Mouse (Mus musculus) limb, embryonic 13.5 days (tissue): ENCODE measurements around the gene Pik3r2. TPM values are rescaled to one million over a fixed set of nuclear protein-coding genes. Genes with fewer than 3 reads are reported as not detected.

Experiments
- ATAC-seq: fragments of 200-750 bp; cut with Nextera tagmentation; 2 replicates; pipeline ENCODE4 v1.8.0; 2017; ENCODE audit warnings: low read depth, moderate number of reproducible peaks, moderate TSS enrichment; ENCODE audit not compliant: low FRiP score
- H3K27ac ChIP-seq: fragments of 300-500 bp; sonication (generic); 2 replicates; pipeline ENCODE4 v1.5.1; 2015; ENCODE audit warnings: inconsistent platforms, mild to moderate bottlenecking, moderate library complexity
- H3K27me3 ChIP-seq: fragments of 300-500 bp; sonication (generic); 2 replicates; pipeline ENCODE4 v1.6.1; 2015; ENCODE audit warnings: mild to moderate bottlenecking, inconsistent platforms
- H3K36me3 ChIP-seq: fragments of 300-500 bp; sonication (generic); 2 replicates; pipeline ENCODE4 v1.6.1; 2015; ENCODE audit warnings: inconsistent platforms, mild to moderate bottlenecking, moderate library complexity
- H3K4me1 ChIP-seq: fragments of 300-500 bp; sonication (generic); 2 replicates; pipeline ENCODE4 v1.6.1; 2015; ENCODE audit warnings: inconsistent platforms
- H3K4me2 ChIP-seq: fragments of 300-500 bp; sonication (generic); replicated peaks from 2 replicates; pipeline ENCODE4 v1.6.1; 2015; ENCODE audit warnings: inconsistent platforms, mild to moderate bottlenecking, moderate library complexity
- H3K4me3 ChIP-seq: fragments of 300-500 bp; sonication (generic); 2 replicates; pipeline ENCODE4 v1.5.1; 2015; ENCODE audit warnings: moderate library complexity, mild to moderate bottlenecking, inconsistent platforms
- H3K9ac ChIP-seq: fragments of 300-500 bp; sonication (generic); 2 replicates; pipeline ENCODE4 v1.6.1; 2015; ENCODE audit warnings: mild to moderate bottlenecking, inconsistent platforms
- H3K9me3 ChIP-seq: fragments of 300-500 bp; sonication (generic); 2 replicates; pipeline ENCODE4 v1.6.1; 2016; ENCODE audit warnings: inconsistent platforms
- WGBS: fragments of 180-500 bp; shearing (Covaris S2); methylation state at CpG from one replicate; pipeline ENCODE4 v1.1.7; 2015; 5-methylcytosine and 5-hydroxymethylcytosine counted together
- polyA plus RNA-seq: library from polyadenylated mRNA; unstranded; fragments of >200 nt; fragmentation: Nextera tagmentation; extraction: Ambion mirVana; gene quantifications from 2 replicates; pipeline ENCODE4 v1.2.1, GENCODE M21; 2015

The Pik3r2 gene
- polyA plus RNA-seq, 1 experiment from 2014 or later: 81.3 TPM

DNA sequence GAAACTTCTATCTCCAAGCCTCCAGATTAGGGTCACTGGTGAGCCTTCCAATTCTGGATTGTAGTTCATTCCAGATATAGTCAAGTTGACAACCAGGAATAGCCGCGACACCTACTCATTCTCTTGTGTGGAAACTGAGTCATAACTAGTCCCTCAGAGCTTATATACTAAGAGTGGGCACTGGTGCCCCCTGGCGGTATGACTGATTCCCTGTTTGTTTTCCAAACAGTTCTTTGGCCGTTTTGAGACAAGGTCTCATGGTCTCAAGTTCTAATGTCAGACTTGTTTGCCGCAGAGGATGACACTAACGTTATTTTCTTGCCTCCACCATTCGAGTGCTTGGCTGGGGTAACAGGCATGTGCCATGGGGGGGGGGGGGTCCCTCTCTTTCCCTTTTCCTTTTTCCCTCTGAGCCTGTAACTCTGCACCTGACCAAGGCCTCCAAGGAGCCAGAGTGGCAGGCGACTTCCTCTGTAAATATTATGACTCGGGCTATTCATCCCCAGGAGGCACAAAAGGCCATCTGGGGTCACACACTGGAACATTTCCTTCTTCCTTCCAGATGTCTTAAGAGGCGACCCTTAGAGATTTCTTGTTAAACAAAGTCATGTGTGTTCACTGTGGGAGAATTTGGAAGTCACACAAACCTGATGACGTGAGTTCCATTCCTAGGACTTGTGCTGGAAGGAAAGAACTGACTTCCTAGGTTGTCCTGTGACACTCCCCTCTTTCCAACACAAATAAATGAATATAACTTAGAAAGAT is 24.3 kb downstream of the Pik3r2 start:
- Histone ChIP-seq H3K4me1 (peaks cover 31% of the 10 kb centered on the region), H3K9me3 (no peaks in the 10 kb centered on the region), H3K27ac (0 out of 2 replicates have a peak overlapping the region, but pooled peaks have one; percentile 82), H3K4me2 (no peak overlapping the region), H3K4me3 (no peak overlapping the region), H3K27me3 (peaks cover 26% of the 10 kb centered on the region), H3K9ac (no peak overlapping the region), H3K36me3 (peaks cover 14% of the 10 kb centered on the region)
- 18% methylated on average over 11 of the region's 11 CpGs for WGBS
- ATAC-seq: no peak

DNA sequence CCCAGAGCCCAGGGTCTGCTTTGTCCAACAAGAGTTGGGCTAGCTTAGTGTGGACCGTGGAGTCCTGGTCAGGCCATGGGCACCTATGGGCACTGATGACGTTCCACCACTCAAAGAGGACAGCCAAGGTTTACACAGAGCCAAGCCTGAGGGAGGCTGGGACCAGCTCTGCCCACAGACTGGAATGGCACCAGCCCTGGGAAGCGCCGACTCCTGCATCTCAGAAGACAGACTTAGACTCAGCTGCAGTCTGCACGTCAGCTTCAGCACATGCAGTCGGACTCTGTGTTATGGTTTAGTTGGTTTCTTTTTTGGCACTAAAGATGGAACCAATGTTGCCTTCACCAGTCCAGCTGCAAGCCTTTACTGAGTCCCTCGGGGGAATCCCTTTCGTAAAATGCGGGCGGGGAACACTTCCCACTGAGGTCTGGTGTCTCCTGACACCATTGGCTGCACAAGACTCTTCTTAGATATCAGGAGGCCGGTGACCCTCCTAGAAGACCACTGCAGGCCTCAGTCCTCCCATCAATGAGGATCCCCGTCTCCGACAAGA is 26.3 kb downstream of the Pik3r2 start:
- Histone ChIP-seq H3K9ac (no peak overlapping the region), H3K4me1 (peaks cover 22% of the 10 kb centered on the region), H3K4me3 (no peak overlapping the region), H3K9me3 (no peaks in the 10 kb centered on the region), H3K27me3 (peaks cover 45% of the 10 kb centered on the region), H3K36me3 (no peaks in the 10 kb centered on the region), H3K27ac (no peak overlapping the region), H3K4me2 (no peak overlapping the region)
- WGBS: 76% methylated on average over 13 of the region's 13 CpGs
- no peak for ATAC-seq

DNA sequence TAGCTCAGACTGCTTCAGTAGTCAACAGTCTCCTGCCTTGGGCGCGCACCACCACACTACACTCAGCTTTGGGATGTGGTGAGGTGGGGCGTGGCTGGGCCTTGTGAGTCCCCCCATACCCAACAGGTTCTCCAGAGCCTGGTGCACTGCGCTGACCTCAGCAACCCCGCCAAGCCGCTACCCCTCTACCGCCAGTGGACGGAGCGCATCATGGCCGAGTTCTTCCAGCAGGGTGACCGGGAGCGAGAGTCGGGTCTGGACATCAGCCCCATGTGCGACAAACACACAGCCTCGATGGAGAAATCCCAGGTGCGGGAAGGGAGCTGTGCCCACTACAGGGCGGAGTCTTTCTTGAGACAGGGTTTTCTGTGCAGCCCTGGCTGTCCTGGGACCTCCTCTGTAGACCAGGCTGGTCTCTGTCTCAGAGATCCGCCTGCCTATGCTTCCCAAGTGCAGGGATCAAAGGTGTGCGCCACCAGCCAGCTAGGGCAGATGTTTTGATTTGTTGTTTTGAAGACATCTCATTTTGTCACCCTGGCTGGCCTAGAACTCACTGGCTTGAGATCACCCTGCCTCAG is 27.3 kb downstream of the Pik3r2 start:
- no peak overlapping the region for H3K9ac ChIP-seq
- H3K4me2 ChIP-seq: no peak overlapping the region
- peaks cover 56% of the 10 kb centered on the region for H3K27me3 ChIP-seq
- H3K9me3 ChIP-seq: no peaks in the 10 kb centered on the region
- no peak overlapping the region for H3K27ac ChIP-seq
- no peak for ATAC-seq
- peaks cover 20% of the 10 kb centered on the region for H3K4me1 ChIP-seq
- 77% methylated on average over 19 of the region's 19 CpGs for WGBS
- no peak overlapping the region for H3K4me3 ChIP-seq
- no peaks in the 10 kb centered on the region for H3K36me3 ChIP-seq

DNA sequence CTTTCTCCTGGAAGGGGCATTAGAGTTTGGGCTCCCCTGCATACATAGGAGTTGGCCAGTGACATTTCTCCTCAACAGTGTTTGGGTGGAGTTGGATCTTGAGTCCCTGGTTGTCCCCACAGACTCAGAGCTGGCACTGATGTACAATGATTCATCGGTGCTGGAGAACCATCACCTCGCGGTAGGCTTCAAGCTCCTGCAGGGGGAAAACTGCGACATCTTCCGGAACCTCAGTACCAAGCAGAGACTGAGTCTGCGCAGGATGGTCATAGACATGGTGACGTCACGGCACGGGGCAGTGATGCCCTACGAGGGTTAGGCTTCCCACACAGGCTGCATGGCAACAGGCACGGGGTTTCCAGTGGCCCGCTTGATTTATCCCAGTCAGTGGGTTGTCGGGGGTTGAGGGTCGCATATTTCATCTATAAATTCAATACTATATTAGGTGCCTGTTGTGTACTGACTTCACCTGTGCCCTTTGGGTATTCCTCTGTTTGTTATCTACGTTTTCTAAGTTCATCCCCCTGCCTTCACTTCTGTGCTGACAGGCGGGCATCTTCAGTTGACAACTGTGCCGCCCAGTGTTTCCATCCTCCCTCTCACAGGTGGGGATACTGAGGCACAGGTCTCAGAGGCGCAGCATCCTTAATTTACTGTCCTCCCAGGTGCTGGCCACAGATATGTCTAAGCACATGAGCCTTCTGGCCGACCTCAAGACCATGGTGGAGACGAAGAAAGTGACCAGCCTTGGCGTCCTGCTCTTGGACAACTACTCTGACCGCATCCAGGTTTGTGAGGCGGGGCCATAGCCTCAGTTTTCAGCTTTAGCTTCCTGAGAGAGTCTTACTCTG is 28.0 kb downstream of the Pik3r2 start:
- H3K4me2 ChIP-seq: no peak overlapping the region
- WGBS: 86% methylated on average over 23 of the region's 23 CpGs
- no peaks in the 10 kb centered on the region for H3K36me3 ChIP-seq
- peaks cover 63% of the 10 kb centered on the region for H3K27me3 ChIP-seq
- no peak for ATAC-seq
- peaks cover 24% of the 10 kb centered on the region for H3K4me1 ChIP-seq
- H3K4me3 ChIP-seq: no peak overlapping the region
- no peak overlapping the region for H3K9ac ChIP-seq
- no peaks in the 10 kb centered on the region for H3K9me3 ChIP-seq
- H3K27ac ChIP-seq: no peak overlapping the region

DNA sequence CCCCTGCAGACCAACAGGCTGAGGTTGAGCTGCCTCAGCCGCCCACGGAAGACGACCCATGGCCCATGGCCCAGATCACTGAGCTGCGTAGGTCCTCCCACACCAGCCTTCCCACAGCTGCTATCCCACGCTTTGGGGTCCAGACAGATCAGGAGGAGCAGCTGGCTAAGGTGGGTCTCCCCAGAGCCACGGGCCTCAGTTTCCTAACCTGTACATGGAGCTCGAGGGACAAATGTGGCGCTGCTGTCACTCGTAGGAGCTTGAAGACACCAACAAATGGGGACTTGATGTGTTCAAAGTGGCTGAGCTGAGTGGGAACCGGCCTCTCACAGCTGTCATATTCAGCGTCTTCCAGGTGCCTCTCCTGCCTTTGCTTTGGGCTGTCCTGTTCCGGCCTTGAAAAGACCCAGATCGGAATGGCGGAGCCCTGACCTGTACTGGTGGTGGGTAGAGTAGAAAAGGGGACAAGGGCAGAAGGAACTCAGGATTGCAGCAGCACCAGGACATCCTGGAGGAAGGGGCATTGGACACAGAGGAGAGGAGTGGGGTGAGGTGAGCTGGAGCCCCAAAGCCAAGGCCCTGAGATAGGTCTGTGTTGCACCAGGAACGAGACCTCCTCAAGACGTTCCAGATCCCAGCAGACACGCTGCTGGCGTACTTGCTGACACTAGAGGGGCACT is 29.2 kb downstream of the Pik3r2 start:
- H3K4me2 ChIP-seq: no peak overlapping the region
- ATAC-seq: no peak
- peaks cover 20% of the 10 kb centered on the region for H3K4me1 ChIP-seq
- no peak overlapping the region for H3K4me3 ChIP-seq
- no peak overlapping the region for H3K27ac ChIP-seq
- WGBS: 81% methylated on average over 18 of the region's 18 CpGs
- peaks cover 74% of the 10 kb centered on the region for H3K27me3 ChIP-seq
- no peaks in the 10 kb centered on the region for H3K9me3 ChIP-seq
- H3K9ac ChIP-seq: no peak overlapping the region
- no peaks in the 10 kb centered on the region for H3K36me3 ChIP-seq

DNA sequence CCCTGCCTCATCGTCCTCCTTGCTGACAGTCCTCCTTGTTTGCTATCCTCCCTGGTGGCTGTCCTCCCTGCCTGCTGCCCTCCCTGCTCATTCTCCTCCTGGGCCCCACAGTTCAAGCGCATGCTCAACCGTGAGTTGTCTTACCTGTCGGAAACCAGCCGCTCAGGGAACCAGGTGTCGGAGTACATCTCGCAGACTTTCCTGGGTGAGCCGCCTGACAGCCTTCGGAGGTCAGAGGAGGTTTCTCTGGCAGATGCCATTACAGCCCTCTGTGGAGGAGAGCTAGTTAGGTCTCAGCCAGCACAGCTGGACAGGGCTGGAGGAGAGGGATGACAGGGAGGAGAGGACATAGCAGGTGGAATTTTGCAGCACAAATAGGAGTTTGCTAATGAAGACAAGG is 29.8 kb downstream of the Pik3r2 start:
- no peaks in the 10 kb centered on the region for H3K9me3 ChIP-seq
- no peak overlapping the region for H3K4me3 ChIP-seq
- H3K4me2 ChIP-seq: no peak overlapping the region
- H3K27ac ChIP-seq: no peak overlapping the region
- 65% methylated on average over 9 of the region's 9 CpGs for WGBS
- peaks cover 16% of the 10 kb centered on the region for H3K4me1 ChIP-seq
- no peak overlapping the region for H3K9ac ChIP-seq
- H3K27me3 ChIP-seq: peaks cover 81% of the 10 kb centered on the region
- no peaks in the 10 kb centered on the region for H3K36me3 ChIP-seq
- no peak for ATAC-seq

DNA sequence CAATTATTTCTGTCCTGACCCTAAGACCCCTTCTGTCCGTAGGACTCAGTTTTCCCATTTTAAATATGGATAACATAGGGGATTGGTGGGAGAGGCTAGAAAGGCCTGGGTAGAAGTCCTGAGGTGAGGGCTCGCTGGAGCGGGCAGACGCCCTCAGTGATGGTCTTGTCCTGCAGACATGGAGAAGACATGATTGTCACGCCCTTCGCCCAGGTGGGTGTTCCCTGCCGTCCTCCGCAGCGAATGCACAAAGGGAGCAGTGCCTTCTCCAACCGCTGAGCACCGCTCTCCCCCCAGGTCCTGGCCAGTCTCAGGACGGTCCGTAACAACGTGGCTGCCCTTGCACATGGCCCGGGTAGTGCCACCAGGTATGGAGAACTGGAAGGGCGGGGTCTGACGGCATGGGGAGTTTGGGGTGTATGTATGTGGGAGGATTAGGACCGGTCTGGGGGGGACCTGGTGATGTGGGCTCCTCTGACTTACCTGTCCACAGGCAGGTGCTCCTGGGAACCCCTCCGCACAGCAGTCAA is 30.8 kb downstream of the Pik3r2 start:
- Histone ChIP-seq H3K9me3 (no peaks in the 10 kb centered on the region), H3K27ac (no peak overlapping the region), H3K36me3 (no peaks in the 10 kb centered on the region), H3K4me2 (no peak overlapping the region), H3K4me1 (peaks cover 16% of the 10 kb centered on the region), H3K9ac (no peak overlapping the region), H3K27me3 (peaks cover 89% of the 10 kb centered on the region), H3K4me3 (no peak overlapping the region)
- 64% methylated on average over 19 of the region's 19 CpGs for WGBS
- ATAC-seq: no peak

DNA sequence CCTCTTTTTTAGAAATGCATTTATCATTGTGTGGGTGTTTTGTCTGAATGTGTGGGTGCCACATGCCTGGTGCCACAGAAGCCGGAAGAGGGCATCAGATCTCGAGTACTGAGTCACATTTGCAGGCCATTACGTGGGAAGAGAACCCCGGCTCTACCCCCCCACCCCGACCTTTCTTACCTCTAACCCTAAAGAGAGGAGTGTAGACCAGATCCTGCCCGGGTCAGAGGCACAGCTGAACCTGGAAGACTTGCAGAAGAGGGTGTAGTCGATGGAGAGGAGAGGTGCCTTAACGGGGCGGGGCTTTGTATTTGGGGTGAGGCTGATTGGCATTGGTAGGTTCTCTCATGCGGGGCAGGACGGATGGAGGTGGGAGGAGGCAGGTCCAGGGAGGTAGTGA is 31.7 kb downstream of the Pik3r2 start:
- no peak overlapping the region for H3K4me2 ChIP-seq
- no peaks in the 10 kb centered on the region for H3K36me3 ChIP-seq
- H3K27ac ChIP-seq: no peak overlapping the region
- H3K27me3 ChIP-seq: peaks cover 88% of the 10 kb centered on the region
- ATAC-seq: no peak
- peaks cover 16% of the 10 kb centered on the region for H3K4me1 ChIP-seq
- no peak overlapping the region for H3K9ac ChIP-seq
- H3K9me3 ChIP-seq: no peaks in the 10 kb centered on the region
- H3K4me3 ChIP-seq: no peak overlapping the region
- WGBS: 53% methylated on average over 11 of the region's 11 CpGs

DNA sequence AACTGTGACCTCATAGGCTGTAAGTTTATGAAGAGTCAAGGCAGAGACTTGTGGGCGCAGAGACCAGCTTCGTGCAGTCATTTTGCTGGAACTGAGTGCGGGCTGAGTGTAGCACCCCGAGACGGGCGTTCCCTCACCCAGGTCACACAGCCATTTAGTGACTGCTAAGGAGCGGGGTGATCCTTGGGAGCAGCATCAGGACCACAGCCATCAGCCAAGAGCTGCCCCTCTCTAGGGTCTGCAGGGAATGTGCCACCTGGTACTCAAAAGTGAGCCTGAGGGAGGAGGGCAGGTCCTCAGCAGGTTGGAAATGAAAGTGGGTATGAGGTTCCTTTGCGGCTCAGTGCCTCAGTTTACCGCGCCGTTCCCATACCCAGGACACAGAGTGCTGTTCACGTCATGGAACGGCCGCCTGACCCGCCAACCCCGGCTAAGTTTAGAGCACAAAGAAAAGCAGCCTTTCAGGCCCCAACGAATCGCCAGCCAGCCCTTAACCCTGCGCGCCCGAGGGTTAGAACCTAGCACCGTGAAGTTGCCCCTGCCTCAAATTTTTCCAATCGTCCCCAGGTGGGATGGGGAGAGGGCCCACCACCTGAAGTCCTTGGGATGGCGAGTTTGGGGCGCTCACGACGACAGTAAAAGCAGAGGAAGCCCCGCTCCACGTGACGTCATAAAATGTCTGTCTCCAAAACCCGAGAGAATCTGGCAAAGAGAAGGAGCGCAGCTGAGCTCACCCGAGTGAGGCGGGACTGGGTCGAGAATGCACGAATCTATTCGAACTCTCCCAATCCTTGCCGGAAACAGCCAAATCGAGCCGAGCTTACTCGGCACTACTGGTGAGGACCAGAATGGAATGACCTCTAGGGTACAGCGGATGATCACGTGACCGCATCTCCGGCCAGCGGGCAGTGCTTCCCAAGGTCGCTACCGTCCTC is 32.6 kb downstream of the Pik3r2 start:
- ATAC-seq: no peak
- peaks cover 80% of the 10 kb centered on the region for H3K27me3 ChIP-seq
- no peak overlapping the region for H3K27ac ChIP-seq
- peaks cover 16% of the 10 kb centered on the region for H3K4me1 ChIP-seq
- H3K9ac ChIP-seq: peak overlapping the region; percentile 48; the same call in 1 of the 2 replicates
- H3K9me3 ChIP-seq: no peaks in the 10 kb centered on the region
- 5% methylated on average over 48 of the region's 48 CpGs for whole genome bisulfite sequencing
- peak overlapping the region; percentile 60 for H3K4me2 ChIP-seq
- H3K36me3 ChIP-seq: no peaks in the 10 kb centered on the region
- peak overlapping the region; percentile 33 for H3K4me3 ChIP-seq

DNA sequence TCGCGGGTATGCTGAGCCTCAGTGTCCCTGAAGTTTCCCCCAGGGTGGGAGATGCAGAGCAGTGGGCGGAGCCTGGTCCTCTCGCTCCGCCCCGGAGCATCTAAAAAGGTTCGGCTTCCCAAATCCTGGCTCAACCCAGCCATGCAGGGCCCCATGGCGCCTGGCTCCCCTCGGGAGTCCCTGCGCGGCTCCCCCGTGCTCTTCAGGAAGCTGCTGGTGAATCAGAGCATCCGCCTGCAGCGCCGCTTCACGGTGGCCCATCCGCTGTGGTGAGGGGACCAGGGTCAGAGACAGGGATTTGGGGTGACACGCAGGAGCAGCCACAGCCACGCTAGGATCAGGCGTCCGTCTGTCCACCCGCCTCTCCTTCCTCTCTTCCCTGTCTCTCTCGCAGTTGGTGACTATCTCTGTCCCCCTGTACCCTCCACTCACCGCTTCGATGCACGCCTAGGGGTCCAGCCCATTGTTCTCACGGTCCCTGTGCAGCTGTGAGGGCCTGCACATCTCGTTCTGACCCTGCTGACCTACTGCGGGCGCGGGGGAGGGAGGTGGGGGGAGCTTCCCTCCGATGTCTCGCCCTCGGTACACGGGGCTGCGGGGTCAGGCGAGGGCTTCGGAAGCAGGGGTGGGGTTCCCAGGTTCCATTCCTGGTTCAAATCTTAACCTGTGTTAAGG is 33.4 kb downstream of the Pik3r2 start:
- no peak for ATAC-seq
- Histone ChIP-seq H3K4me2 (peak overlapping the region; percentile 60), H3K36me3 (no peaks in the 10 kb centered on the region), H3K9ac (peak overlapping the region; percentile 48), H3K9me3 (no peaks in the 10 kb centered on the region), H3K27ac (no peak overlapping the region), H3K4me1 (peaks cover 16% of the 10 kb centered on the region), H3K27me3 (peaks cover 78% of the 10 kb centered on the region), H3K4me3 (peak overlapping the region; percentile 33)
- 3% methylated on average over 38 of the region's 38 CpGs for WGBS
